Mouse (Mus musculus): ENCODE measurements around the gene Glis3. TPM values are rescaled to one million over a fixed set of nuclear protein-coding genes. Genes with fewer than 3 reads are reported as not detected.

Glis3 gene
- polyA plus RNA-seq, 1 experiment from 2014 or later: 3.4 TPM

DNA sequence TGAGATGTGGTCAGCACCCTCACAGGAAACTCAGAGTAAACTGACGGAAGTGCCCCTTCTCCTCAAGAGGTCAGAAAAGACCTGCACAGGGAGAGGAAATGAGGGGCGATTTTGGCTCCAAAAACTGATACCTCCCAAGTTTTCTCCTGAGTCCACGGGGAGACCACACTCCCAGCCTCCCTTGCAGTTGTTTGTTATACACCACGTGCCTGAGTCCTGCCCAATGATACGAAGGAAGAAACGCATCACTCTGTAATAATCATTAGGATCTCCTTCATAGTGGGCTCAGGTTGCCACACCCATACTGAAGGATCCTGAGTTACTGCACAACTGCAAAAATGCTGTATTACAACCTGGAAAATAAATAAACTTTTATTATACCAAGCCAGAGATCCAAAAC lies 161.0 kb downstream of the Glis3 start:
- ATAC-seq (replicated peaks; ENCODE audit: low FRiP score) (no peak), DNase-seq (ENCODE audit: low spot score) (no peak)

DNA sequence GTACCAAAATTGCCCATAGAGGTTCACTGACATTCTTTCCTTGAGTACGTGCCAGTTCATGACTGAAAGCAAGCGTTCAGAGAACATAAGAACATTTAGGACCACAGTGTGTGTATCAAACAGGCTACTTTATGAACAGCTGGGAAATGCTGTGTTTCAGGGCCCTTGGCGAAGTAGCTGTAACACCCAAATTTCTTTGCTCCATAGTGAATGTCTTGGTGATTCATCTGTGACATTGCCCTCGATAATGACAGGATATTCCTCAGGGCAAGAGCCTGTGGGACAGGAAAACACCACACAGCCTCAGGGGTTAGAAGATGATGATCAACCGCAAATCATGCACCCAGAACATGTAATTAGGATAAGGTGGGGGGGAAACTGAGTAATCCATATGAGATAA lies 161.6 kb downstream of the Glis3 start:
- H3K9ac ChIP-seq (ENCODE audit: low read length): no peak overlapping the region
- WGBS: 83% methylated on average over 5 of the region's 5 CpGs
- no peak for DNase-seq (ENCODE audit: low spot score)
- ATAC-seq (replicated peaks; ENCODE audit: low FRiP score): no peak
- no peak overlapping the region for H3K27ac ChIP-seq (ENCODE audit: low read depth, low read length)
- H3K4me3 ChIP-seq (ENCODE audit: low read depth, low read length): no peak overlapping the region
- H3K36me3 ChIP-seq (ENCODE audit: control insufficient read depth, insufficient read depth, low read length): no peaks in the 10 kb centered on the region
- no peaks in the 10 kb centered on the region for H3K9me3 ChIP-seq (ENCODE audit: control insufficient read depth, low read length)
- no peak overlapping the region for H3K4me2 ChIP-seq (ENCODE audit: low read depth, low read length, severe bottlenecking)
- no peaks in the 10 kb centered on the region; the same call in 1 of the 2 replicates for H3K27me3 ChIP-seq (ENCODE audit: control insufficient read depth, insufficient read depth, low read length)
- 0 out of 2 replicates have a peak, but pooled peaks cover 2% of the 10 kb centered on the region for H3K4me1 ChIP-seq (replicated peaks; ENCODE audit: control insufficient read depth, insufficient read depth, low read length)

More for the DNA sequence above, 161.0 kb downstream of the Glis3 start:
- Histone ChIP-seq H3K4me1 (replicated peaks; ENCODE audit: control insufficient read depth, insufficient read depth, low read length) (0 out of 2 replicates have a peak, but pooled peaks cover 2% of the 10 kb centered on the region), H3K36me3 (ENCODE audit: control insufficient read depth, insufficient read depth, low read length) (no peaks in the 10 kb centered on the region), H3K4me3 (ENCODE audit: low read depth, low read length) (no peak overlapping the region), H3K9me3 (ENCODE audit: control insufficient read depth, low read length) (no peaks in the 10 kb centered on the region), H3K27ac (ENCODE audit: low read depth, low read length) (no peak overlapping the region), H3K27me3 (ENCODE audit: control insufficient read depth, insufficient read depth, low read length) (no peaks in the 10 kb centered on the region; the same call in 1 of the 2 replicates), H3K4me2 (ENCODE audit: low read depth, low read length, severe bottlenecking) (no peak overlapping the region), H3K9ac (ENCODE audit: low read length) (no peak overlapping the region)
- WGBS: 89% methylated on average over 6 of the region's 6 CpGs

DNA sequence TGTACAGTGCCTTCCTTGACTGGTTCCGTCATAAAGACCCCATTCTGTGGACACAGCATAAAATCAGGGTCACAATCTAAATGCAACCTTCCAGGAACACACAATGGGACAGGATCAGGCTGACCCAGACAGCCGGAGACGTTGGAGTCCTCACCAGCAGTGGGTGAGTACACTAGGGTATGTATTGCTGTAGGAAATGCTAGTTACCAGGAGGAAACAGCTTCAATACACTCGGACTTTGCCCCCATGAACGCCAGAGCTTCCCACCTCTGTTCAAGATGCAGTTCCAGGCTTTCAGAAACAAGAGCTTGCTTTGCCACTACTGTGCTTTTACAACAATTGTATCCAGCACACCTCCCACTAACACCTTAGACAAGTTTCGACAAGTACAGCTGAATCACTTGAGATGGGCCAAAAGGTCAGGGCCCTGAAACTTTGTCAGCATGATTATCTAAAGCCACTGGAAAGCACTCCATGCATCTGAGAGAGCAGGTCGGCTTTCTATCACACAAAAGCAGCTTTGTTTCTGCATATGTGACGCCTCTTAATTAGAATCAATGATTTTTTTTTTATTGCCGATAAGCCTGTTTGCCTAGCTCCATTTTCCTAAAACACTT lies 162.3 kb downstream of the Glis3 start:
- no peak for ATAC-seq (replicated peaks; ENCODE audit: low FRiP score)
- 34% methylated on average over 9 of the region's 9 CpGs for WGBS
- no peak for DNase-seq (ENCODE audit: low spot score)
- H3K4me1 ChIP-seq (replicated peaks; ENCODE audit: control insufficient read depth, insufficient read depth, low read length): 0 out of 2 replicates have a peak, but pooled peaks cover 2% of the 10 kb centered on the region
- H3K4me2 ChIP-seq (ENCODE audit: low read depth, low read length, severe bottlenecking): no peak overlapping the region
- H3K36me3 ChIP-seq (ENCODE audit: control insufficient read depth, insufficient read depth, low read length): no peaks in the 10 kb centered on the region
- no peaks in the 10 kb centered on the region for H3K9me3 ChIP-seq (ENCODE audit: control insufficient read depth, low read length)
- no peak overlapping the region for H3K4me3 ChIP-seq (ENCODE audit: low read depth, low read length)
- no peaks in the 10 kb centered on the region; the same call in 1 of the 2 replicates for H3K27me3 ChIP-seq (ENCODE audit: control insufficient read depth, insufficient read depth, low read length)
- H3K27ac ChIP-seq (ENCODE audit: low read depth, low read length): no peak overlapping the region
- H3K9ac ChIP-seq (ENCODE audit: low read length): no peak overlapping the region

DNA sequence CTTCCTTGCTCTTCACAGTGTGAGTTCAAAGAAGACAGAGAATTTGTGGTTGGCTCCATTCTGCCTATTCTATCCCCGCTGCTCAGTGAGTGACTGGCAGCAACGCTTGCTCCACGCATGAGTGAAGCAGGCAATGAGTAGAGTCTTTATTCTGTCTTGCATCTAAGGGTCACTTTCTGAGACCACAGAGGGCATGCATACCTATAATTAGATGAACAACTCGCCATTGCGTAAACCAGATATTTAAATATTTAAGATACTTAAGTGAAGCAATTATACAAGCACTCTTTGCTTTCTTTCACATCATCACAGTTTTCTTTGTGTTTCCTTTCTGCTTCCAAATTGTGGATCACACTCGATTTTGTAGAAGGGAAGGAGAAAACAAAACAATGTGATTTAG lies 163.4 kb downstream of the Glis3 start:
- H3K4me1 ChIP-seq (replicated peaks; ENCODE audit: control insufficient read depth, insufficient read depth, low read length): 0 out of 2 replicates have a peak, but pooled peaks cover 2% of the 10 kb centered on the region
- H3K4me3 ChIP-seq (ENCODE audit: low read depth, low read length): no peak overlapping the region
- no peaks in the 10 kb centered on the region for H3K9me3 ChIP-seq (ENCODE audit: control insufficient read depth, low read length)
- DNase-seq (ENCODE audit: low spot score) (no peak), ATAC-seq (replicated peaks; ENCODE audit: low FRiP score) (no peak; the same call in 1 of the 2 replicates)
- H3K27ac ChIP-seq (ENCODE audit: low read depth, low read length): no peak overlapping the region
- 29% methylated on average over 6 of the region's 6 CpGs for WGBS
- no peak overlapping the region for H3K4me2 ChIP-seq (ENCODE audit: low read depth, low read length, severe bottlenecking)
- no peak overlapping the region for H3K9ac ChIP-seq (ENCODE audit: low read length)
- no peaks in the 10 kb centered on the region; the same call in 1 of the 2 replicates for H3K27me3 ChIP-seq (ENCODE audit: control insufficient read depth, insufficient read depth, low read length)
- no peaks in the 10 kb centered on the region for H3K36me3 ChIP-seq (ENCODE audit: control insufficient read depth, insufficient read depth, low read length)

DNA sequence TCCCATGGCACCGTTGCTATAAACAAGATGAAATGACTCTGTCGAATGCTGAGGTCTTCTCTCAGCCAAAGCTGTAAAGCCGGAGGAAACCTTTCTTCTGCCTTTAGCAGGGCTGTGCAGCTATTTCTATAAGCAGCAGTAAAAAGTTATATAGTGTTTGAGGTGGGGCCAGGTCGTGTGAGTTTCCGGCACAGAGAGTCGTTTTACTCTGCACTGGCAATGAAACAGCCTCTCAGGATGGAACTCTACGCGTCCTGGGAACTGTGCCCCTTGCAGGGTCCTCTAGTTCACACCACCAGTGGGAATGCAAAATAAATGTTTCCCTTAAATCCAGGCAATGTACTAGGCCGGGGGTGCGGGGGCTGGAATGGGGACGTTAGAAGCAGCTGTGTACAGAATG lies 167.4 kb downstream of the Glis3 start:
- Histone ChIP-seq H3K4me1 (replicated peaks; ENCODE audit: control insufficient read depth, insufficient read depth, low read length) (0 out of 2 replicates have a peak, but pooled peaks cover 2% of the 10 kb centered on the region), H3K4me3 (ENCODE audit: low read depth, low read length) (no peak overlapping the region), H3K9ac (ENCODE audit: low read length) (no peak overlapping the region), H3K27me3 (ENCODE audit: control insufficient read depth, insufficient read depth, low read length) (no peaks in the 10 kb centered on the region), H3K9me3 (ENCODE audit: control insufficient read depth, low read length) (no peaks in the 10 kb centered on the region), H3K27ac (ENCODE audit: low read depth, low read length) (no peak overlapping the region), H3K36me3 (ENCODE audit: control insufficient read depth, insufficient read depth, low read length) (no peaks in the 10 kb centered on the region), H3K4me2 (ENCODE audit: low read depth, low read length, severe bottlenecking) (no peak overlapping the region)
- no peak for ATAC-seq (replicated peaks; ENCODE audit: low FRiP score)
- 88% methylated on average over 11 of the region's 11 CpGs for WGBS
- no peak for DNase-seq (ENCODE audit: low spot score)

DNA sequence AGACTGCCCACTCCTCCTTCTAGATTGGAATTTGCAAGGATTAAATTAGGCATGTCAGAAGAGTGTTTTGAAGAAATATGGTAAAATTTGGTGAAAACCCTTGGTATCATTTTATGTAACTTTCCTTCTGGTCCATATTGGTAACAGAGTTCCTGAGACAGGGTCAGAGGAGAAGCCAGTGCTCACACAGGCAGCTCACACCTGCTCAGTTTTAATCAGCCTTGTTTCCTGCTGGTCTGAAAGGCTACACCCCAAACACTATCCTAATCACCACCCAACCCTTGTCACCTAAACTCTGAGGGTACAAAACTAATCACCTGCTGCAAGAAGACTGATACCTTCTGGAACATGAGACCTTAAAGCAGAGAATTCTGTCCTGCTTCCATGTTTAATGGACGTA lies 168.0 kb downstream of the Glis3 start:
- no peak overlapping the region for H3K27ac ChIP-seq (ENCODE audit: low read depth, low read length)
- no peaks in the 10 kb centered on the region for H3K9me3 ChIP-seq (ENCODE audit: control insufficient read depth, low read length)
- no peak for ATAC-seq (replicated peaks; ENCODE audit: low FRiP score)
- no peak overlapping the region for H3K4me2 ChIP-seq (ENCODE audit: low read depth, low read length, severe bottlenecking)
- H3K27me3 ChIP-seq (ENCODE audit: control insufficient read depth, insufficient read depth, low read length): no peaks in the 10 kb centered on the region
- H3K4me1 ChIP-seq (replicated peaks; ENCODE audit: control insufficient read depth, insufficient read depth, low read length): no peaks in the 10 kb centered on the region
- 86% methylated on average over 1 of the region's 1 CpGs for WGBS
- no peak overlapping the region for H3K4me3 ChIP-seq (ENCODE audit: low read depth, low read length)
- DNase-seq (ENCODE audit: low spot score): no peak
- no peaks in the 10 kb centered on the region for H3K36me3 ChIP-seq (ENCODE audit: control insufficient read depth, insufficient read depth, low read length)
- no peak overlapping the region for H3K9ac ChIP-seq (ENCODE audit: low read length)

DNA sequence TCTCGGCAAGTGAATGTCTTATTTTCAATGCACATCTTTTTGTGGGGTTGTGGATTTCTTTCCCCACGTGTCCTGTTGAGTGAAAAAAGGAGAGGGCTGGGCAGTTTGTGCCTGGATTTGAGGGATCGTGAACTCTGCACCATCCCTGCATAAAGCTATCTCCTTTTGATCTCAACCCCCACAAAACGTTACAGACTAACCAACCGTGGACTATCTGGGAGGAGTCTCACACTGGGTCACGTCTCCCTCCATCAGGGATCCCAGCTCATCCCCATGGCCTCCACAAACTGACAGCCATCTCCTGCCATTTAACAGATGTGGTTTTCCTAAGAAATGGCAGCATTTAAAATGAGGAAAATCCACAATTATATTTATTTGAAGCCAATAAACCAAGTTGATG lies 174.5 kb downstream of the Glis3 start:
- Histone ChIP-seq H3K27me3 (ENCODE audit: control insufficient read depth, insufficient read depth, low read length) (no peaks in the 10 kb centered on the region), H3K9ac (ENCODE audit: low read length) (no peak overlapping the region), H3K27ac (ENCODE audit: low read depth, low read length) (no peak overlapping the region), H3K4me2 (ENCODE audit: low read depth, low read length, severe bottlenecking) (no peak overlapping the region), H3K36me3 (ENCODE audit: control insufficient read depth, insufficient read depth, low read length) (no peaks in the 10 kb centered on the region), H3K4me1 (replicated peaks; ENCODE audit: control insufficient read depth, insufficient read depth, low read length) (no peaks in the 10 kb centered on the region), H3K9me3 (ENCODE audit: control insufficient read depth, low read length) (no peaks in the 10 kb centered on the region), H3K4me3 (ENCODE audit: low read depth, low read length) (no peak overlapping the region)
- ATAC-seq (replicated peaks; ENCODE audit: low FRiP score) (no peak), DNase-seq (ENCODE audit: low spot score) (no peak)
- 73% methylated on average over 6 of the region's 6 CpGs for WGBS

DNA sequence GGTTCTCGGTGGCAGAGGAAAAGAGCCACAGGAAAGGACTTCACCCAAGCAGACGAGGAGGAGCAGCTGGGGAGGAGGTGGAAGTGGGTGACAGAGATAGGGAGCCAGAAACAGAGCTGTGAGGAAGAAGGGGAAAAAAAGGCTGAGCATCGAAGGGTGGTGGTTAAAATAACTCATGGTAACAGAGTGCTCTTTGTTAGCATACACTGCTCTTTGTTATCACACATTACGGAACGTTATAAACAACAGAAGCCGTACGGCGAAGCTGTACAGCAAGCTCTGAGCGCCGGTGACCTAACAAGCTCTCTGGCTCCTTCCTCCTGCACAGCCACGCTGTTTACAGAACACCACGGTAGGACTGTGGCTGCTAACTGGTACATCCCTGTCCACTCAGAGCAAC lies 176.9 kb downstream of the Glis3 start:
- H3K9ac ChIP-seq (ENCODE audit: low read length): no peak overlapping the region

DNA sequence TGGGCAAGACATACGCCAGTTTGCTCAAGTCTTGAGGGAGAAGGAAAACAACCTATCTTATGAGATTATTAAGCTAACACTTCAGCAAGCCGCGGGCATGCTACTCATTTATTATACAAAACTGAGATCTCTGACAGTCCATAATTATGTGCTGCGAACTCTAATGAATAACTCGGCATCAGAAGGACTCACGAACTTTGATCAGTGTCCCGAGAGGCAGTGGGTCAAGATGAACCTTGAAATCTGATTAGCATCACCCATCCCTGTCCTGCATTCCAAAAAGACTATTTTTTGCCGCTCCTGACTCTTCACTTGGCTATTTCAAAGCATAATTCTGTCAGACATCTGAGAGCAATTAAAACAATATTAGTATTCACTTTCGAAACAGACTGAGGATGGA lies 178.9 kb downstream of the Glis3 start:
- Histone ChIP-seq H3K4me3 (ENCODE audit: low read depth, low read length) (no peak overlapping the region), H3K4me2 (ENCODE audit: low read depth, low read length, severe bottlenecking) (no peak overlapping the region), H3K27me3 (ENCODE audit: control insufficient read depth, insufficient read depth, low read length) (no peaks in the 10 kb centered on the region), H3K4me1 (replicated peaks; ENCODE audit: control insufficient read depth, insufficient read depth, low read length) (no peaks in the 10 kb centered on the region), H3K9ac (ENCODE audit: low read length) (no peak overlapping the region), H3K9me3 (ENCODE audit: control insufficient read depth, low read length) (no peaks in the 10 kb centered on the region), H3K36me3 (ENCODE audit: control insufficient read depth, insufficient read depth, low read length) (no peaks in the 10 kb centered on the region), H3K27ac (ENCODE audit: low read depth, low read length) (no peak overlapping the region)
- DNase-seq (ENCODE audit: low spot score): no peak
- WGBS: 86% methylated on average over 9 of the region's 9 CpGs
- no peak for ATAC-seq (replicated peaks; ENCODE audit: low FRiP score)

More for the DNA sequence above, 176.9 kb downstream of the Glis3 start:
- no peaks in the 10 kb centered on the region for H3K9me3 ChIP-seq (ENCODE audit: control insufficient read depth, low read length)
- WGBS: 78% methylated on average over 12 of the region's 12 CpGs
- H3K4me2 ChIP-seq (ENCODE audit: low read depth, low read length, severe bottlenecking): no peak overlapping the region
- no peaks in the 10 kb centered on the region for H3K36me3 ChIP-seq (ENCODE audit: control insufficient read depth, insufficient read depth, low read length)
- ATAC-seq (replicated peaks; ENCODE audit: low FRiP score): no peak
- H3K4me3 ChIP-seq (ENCODE audit: low read depth, low read length): no peak overlapping the region
- no peak overlapping the region for H3K27ac ChIP-seq (ENCODE audit: low read depth, low read length)
- H3K27me3 ChIP-seq (ENCODE audit: control insufficient read depth, insufficient read depth, low read length): no peaks in the 10 kb centered on the region
- H3K4me1 ChIP-seq (replicated peaks; ENCODE audit: control insufficient read depth, insufficient read depth, low read length): no peaks in the 10 kb centered on the region
- DNase-seq (ENCODE audit: low spot score): no peak

All from forebrain, embryonic 11.5 days (tissue).